Mouse (Mus musculus): ENCODE measurements around the gene Nectin1. TPM values are rescaled to one million over a fixed set of nuclear protein-coding genes. Genes with fewer than 3 reads are reported as not detected.

Gene Nectin1
- polyA plus RNA-seq, 1 experiment from 2014 or later: 1.8 TPM

GRCm38 (mm10) chr9:43742902-43743646, 710 bp upstream of the Nectin1 start:
- WGBS (ENCODE audit: insufficient replicate concordance): 4% methylated on average over 27 of the region's 27 CpGs
- peaks cover 71% of the 10 kb centered on the region for H3K27me3 ChIP-seq (replicated peaks)
- H3K9ac ChIP-seq: peak overlapping the region; percentile 29; the same call in 1 of the 2 replicates
- peak overlapping the region; percentile 65 for H3K4me3 ChIP-seq
- H3K9me3 ChIP-seq (replicated peaks): no peaks in the 10 kb centered on the region
- peak; percentile 44; the same call in 1 of the 2 replicates for ATAC-seq
- no peaks in the 10 kb centered on the region for H3K36me3 ChIP-seq
- H3K4me1 ChIP-seq: peaks cover 33% of the 10 kb centered on the region
- H3K27ac ChIP-seq: no peak overlapping the region
- H3K4me2 ChIP-seq: peak overlapping the region; percentile 85

GRCm38 (mm10) chr9:43744138-43744981, 576 bp downstream of the Nectin1 start:
- 2% methylated on average over 77 of the region's 77 CpGs for WGBS (ENCODE audit: insufficient replicate concordance)
- H3K27me3 ChIP-seq (replicated peaks): peaks cover 66% of the 10 kb centered on the region
- H3K27ac ChIP-seq: peak overlapping the region; percentile 73

GRCm38 (mm10) chr9:43745051-43745792, 1.4 kb downstream of the Nectin1 start:
- Histone ChIP-seq H3K27me3 (replicated peaks) (peaks cover 63% of the 10 kb centered on the region), H3K4me1 (peaks cover 30% of the 10 kb centered on the region), H3K27ac (no peak overlapping the region), H3K4me2 (peak overlapping the region; percentile 85), H3K9me3 (replicated peaks) (no peaks in the 10 kb centered on the region), H3K9ac (peak overlapping the region; percentile 23), H3K36me3 (no peaks in the 10 kb centered on the region), H3K4me3 (peak overlapping the region; percentile 65)
- WGBS (ENCODE audit: insufficient replicate concordance): 1% methylated on average over 43 of the region's 43 CpGs
- ATAC-seq: no peak

More at GRCm38 (mm10) chr9:43744138-43744981, 576 bp downstream of the Nectin1 start:
- Histone ChIP-seq H3K9ac (peak overlapping the region; percentile 69), H3K4me1 (peaks cover 30% of the 10 kb centered on the region), H3K9me3 (replicated peaks) (no peaks in the 10 kb centered on the region), H3K4me3 (peak overlapping the region; percentile 65), H3K4me2 (peak overlapping the region; percentile 85), H3K36me3 (no peaks in the 10 kb centered on the region)
- peak; percentile 49 for ATAC-seq

GRCm38 (mm10) chr9:43745951-43746703, 2.3 kb downstream of the Nectin1 start:
- Histone ChIP-seq H3K27ac (no peak overlapping the region), H3K4me2 (peak overlapping the region; percentile 85), H3K36me3 (no peaks in the 10 kb centered on the region), H3K9me3 (replicated peaks) (no peaks in the 10 kb centered on the region), H3K27me3 (replicated peaks) (peaks cover 63% of the 10 kb centered on the region), H3K4me3 (peak overlapping the region; percentile 65), H3K9ac (no peak overlapping the region), H3K4me1 (peaks cover 30% of the 10 kb centered on the region)
- no peak for ATAC-seq
- WGBS (ENCODE audit: insufficient replicate concordance): 18% methylated on average over 13 of the region's 13 CpGs

- Histone ChIP-seq H3K27me3 (replicated peaks) (peaks cover 60% of the 10 kb centered on the region), H3K27ac (no peak overlapping the region), H3K9me3 (replicated peaks) (no peaks in the 10 kb centered on the region), H3K4me2 (no peak overlapping the region), H3K4me1 (peaks cover 25% of the 10 kb centered on the region), H3K36me3 (no peaks in the 10 kb centered on the region), H3K4me3 (no peak overlapping the region), H3K9ac (no peak overlapping the region)
- no peak for ATAC-seq
- 57% methylated on average over 9 of the region's 9 CpGs for WGBS (ENCODE audit: insufficient replicate concordance)
These were observed 3.9 kb downstream of the Nectin1 start for GRCm38 (mm10) chr9:43747710-43748109.

DNA sequence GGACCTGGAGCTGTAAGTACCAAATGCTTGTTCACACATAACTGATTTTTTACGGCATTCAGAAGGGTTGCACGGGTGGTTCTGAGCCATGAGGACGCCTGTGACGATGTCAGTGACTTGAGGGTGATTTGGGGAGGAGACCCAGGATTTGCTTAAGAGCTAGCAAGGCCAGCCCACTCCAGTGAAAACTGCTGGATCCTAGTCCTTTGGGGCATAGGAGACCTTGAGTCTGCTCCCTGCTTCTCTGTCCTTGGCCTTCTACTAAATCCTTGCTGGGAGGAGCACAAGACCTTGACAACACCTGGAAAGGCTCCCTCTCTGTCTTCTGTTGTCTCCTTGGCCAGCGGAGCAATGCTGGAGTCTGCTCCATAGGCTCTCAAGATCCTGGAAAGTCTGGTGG, 4.7 kb downstream of the Nectin1 start:
- Histone ChIP-seq H3K36me3 (no peaks in the 10 kb centered on the region), H3K4me3 (no peak overlapping the region), H3K4me2 (no peak overlapping the region), H3K4me1 (peaks cover 18% of the 10 kb centered on the region), H3K27me3 (replicated peaks) (peaks cover 51% of the 10 kb centered on the region), H3K9ac (no peak overlapping the region), H3K9me3 (replicated peaks) (no peaks in the 10 kb centered on the region), H3K27ac (no peak overlapping the region)
- no peak for ATAC-seq
- 74% methylated on average over 5 of the region's 5 CpGs for WGBS (ENCODE audit: insufficient replicate concordance)

GRCm38 (mm10) chr9:43750053-43750452, 6.3 kb downstream of the Nectin1 start:
- Histone ChIP-seq H3K4me3 (no peak overlapping the region), H3K4me1 (peaks cover 14% of the 10 kb centered on the region), H3K9ac (no peak overlapping the region), H3K27me3 (replicated peaks) (peaks cover 36% of the 10 kb centered on the region), H3K36me3 (no peaks in the 10 kb centered on the region), H3K27ac (no peak overlapping the region), H3K9me3 (replicated peaks) (no peaks in the 10 kb centered on the region), H3K4me2 (no peak overlapping the region)
- no peak for ATAC-seq
- WGBS (ENCODE audit: insufficient replicate concordance): 77% methylated on average over 9 of the region's 9 CpGs

GRCm38 (mm10) chr9:43751111-43751510, 7.3 kb downstream of the Nectin1 start:
- H3K4me1 ChIP-seq: peaks cover 10% of the 10 kb centered on the region
- ATAC-seq: no peak
- 71% methylated on average over 8 of the region's 8 CpGs for WGBS (ENCODE audit: insufficient replicate concordance)

DNA sequence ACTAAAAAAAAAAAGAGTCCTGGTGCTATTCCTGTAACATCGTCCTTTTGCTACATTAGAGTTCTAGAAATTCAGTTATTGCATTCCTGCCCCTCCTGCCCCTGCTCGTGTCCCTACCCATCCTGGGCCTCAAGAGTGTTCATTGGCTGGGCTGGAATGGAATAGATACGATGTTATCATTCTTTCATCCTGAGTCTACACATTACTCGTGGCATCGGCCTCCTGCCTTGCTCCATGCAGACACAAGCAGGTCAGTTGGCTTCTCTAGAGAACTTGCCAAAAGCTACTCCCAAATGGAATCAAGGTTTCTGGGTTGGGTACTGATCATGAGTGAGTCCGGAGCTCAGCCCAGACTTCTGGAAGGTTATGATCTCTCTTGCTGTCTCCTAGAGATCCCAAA, 9.7 kb downstream of the Nectin1 start:
- 54% methylated on average over 6 of the region's 6 CpGs for WGBS (ENCODE audit: insufficient replicate concordance)
- peaks cover 25% of the 10 kb centered on the region for H3K4me1 ChIP-seq
- H3K9ac ChIP-seq: no peak overlapping the region
- H3K27me3 ChIP-seq (replicated peaks): peaks cover 3% of the 10 kb centered on the region
- H3K27ac ChIP-seq: peak overlapping the region; percentile 27; the same call in 1 of the 2 replicates
- no peak for ATAC-seq
- H3K36me3 ChIP-seq: no peaks in the 10 kb centered on the region
- H3K9me3 ChIP-seq (replicated peaks): no peaks in the 10 kb centered on the region
- no peak overlapping the region for H3K4me3 ChIP-seq
- H3K4me2 ChIP-seq: no peak overlapping the region

More at GRCm38 (mm10) chr9:43751111-43751510, 7.3 kb downstream of the Nectin1 start:
- H3K27me3 ChIP-seq (replicated peaks): peaks cover 25% of the 10 kb centered on the region
- no peak overlapping the region for H3K9ac ChIP-seq
- H3K9me3 ChIP-seq (replicated peaks): no peaks in the 10 kb centered on the region
- no peak overlapping the region for H3K4me2 ChIP-seq
- no peaks in the 10 kb centered on the region for H3K36me3 ChIP-seq
- H3K4me3 ChIP-seq: no peak overlapping the region
- no peak overlapping the region for H3K27ac ChIP-seq

- 65% methylated on average over 5 of the region's 5 CpGs for WGBS (ENCODE audit: insufficient replicate concordance)
- peak; percentile 39; the same call in 1 of the 2 replicates for ATAC-seq
- no peaks in the 10 kb centered on the region for H3K27me3 ChIP-seq (replicated peaks)
- H3K4me2 ChIP-seq: no peak overlapping the region
- no peak overlapping the region for H3K9ac ChIP-seq
- H3K36me3 ChIP-seq: no peaks in the 10 kb centered on the region
- no peaks in the 10 kb centered on the region for H3K9me3 ChIP-seq (replicated peaks)
- H3K4me3 ChIP-seq: no peak overlapping the region
- H3K27ac ChIP-seq: peak overlapping the region; percentile 27; the same call in 1 of the 2 replicates
- peaks cover 28% of the 10 kb centered on the region for H3K4me1 ChIP-seq
These were observed 10.3 kb downstream of the Nectin1 start for GRCm38 (mm10) chr9:43754083-43754482.

GRCm38 (mm10) chr9:43754768-43755197, 11.0 kb downstream of the Nectin1 start:
- no peak overlapping the region for H3K27ac ChIP-seq
- 44% methylated on average over 9 of the region's 9 CpGs for WGBS (ENCODE audit: insufficient replicate concordance)
- peaks cover 29% of the 10 kb centered on the region for H3K4me1 ChIP-seq
- ATAC-seq: no peak
- no peaks in the 10 kb centered on the region for H3K36me3 ChIP-seq
- no peaks in the 10 kb centered on the region for H3K9me3 ChIP-seq (replicated peaks)
- H3K4me2 ChIP-seq: no peak overlapping the region
- no peak overlapping the region for H3K9ac ChIP-seq
- H3K27me3 ChIP-seq (replicated peaks): no peaks in the 10 kb centered on the region
- no peak overlapping the region for H3K4me3 ChIP-seq

Data from liver, embryonic 12.5 days (tissue).